Mouse (Mus musculus) limb, embryonic 14.5 days (tissue): Measurements from ENCODE around the gene Cdk5rap2. TPM values are rescaled to one million over a fixed set of nuclear protein-coding genes. Genes with fewer than 3 reads are reported as not detected.

Experiments
- ATAC-seq: fragments of 200-750 bp; cut with Nextera tagmentation; 2 replicates; pipeline ENCODE4 v1.8.0; 2017; ENCODE audit warnings: low read depth, moderate number of reproducible peaks, moderate TSS enrichment; ENCODE audit not compliant: low FRiP score
- DNase-seq: peaks from one replicate; pipeline ENCODE4 v3.0.0-alpha.2; 2015; ENCODE audit warnings: low spot score
- H3K27ac ChIP-seq: fragments of 300-500 bp; sonication (generic); replicated peaks from 2 replicates; pipeline ENCODE4 v1.5.1; 2014; ENCODE audit warnings: low read depth, mild to moderate bottlenecking, low read length, moderate library complexity, mixed read lengths
- H3K27me3 ChIP-seq: fragments of 300-500 bp; sonication (generic); 2 replicates; pipeline ENCODE4 v1.6.1; 2014; ENCODE audit warnings: low read length, mixed read lengths; ENCODE audit not compliant: control insufficient read depth, insufficient read depth
- H3K36me3 ChIP-seq: fragments of 300-500 bp; sonication (generic); 2 replicates; pipeline ENCODE4 v1.6.1; 2014; ENCODE audit warnings: mild to moderate bottlenecking, low read length, moderate library complexity, mixed read lengths; ENCODE audit not compliant: control insufficient read depth, insufficient read depth
- H3K4me1 ChIP-seq: fragments of 300-500 bp; sonication (generic); 2 replicates; pipeline ENCODE4 v1.6.1; 2014; ENCODE audit warnings: antibody characterized with exemption, low read length, mixed read lengths; ENCODE audit not compliant: control insufficient read depth, insufficient read depth
- H3K4me2 ChIP-seq: fragments of 300-500 bp; sonication (generic); replicated peaks from 2 replicates; pipeline ENCODE4 v1.6.1; 2014; ENCODE audit warnings: low read depth, mild to moderate bottlenecking, low read length, moderate library complexity; ENCODE audit not compliant: severe bottlenecking
- H3K4me3 ChIP-seq: fragments of 300-500 bp; sonication (generic); replicated peaks from 2 replicates; pipeline ENCODE4 v1.5.1; 2014; ENCODE audit warnings: low read length
- H3K9ac ChIP-seq: fragments of 300-500 bp; sonication (generic); 2 replicates; pipeline ENCODE4 v1.6.1; 2014; ENCODE audit warnings: mild to moderate bottlenecking, low read depth, low read length, moderate library complexity; ENCODE audit not compliant: severe bottlenecking
- H3K9me3 ChIP-seq: fragments of 300-500 bp; sonication (generic); 2 replicates; pipeline ENCODE4 v1.6.1; 2016; ENCODE audit warnings: low read length; ENCODE audit not compliant: control insufficient read depth
- POLR2A ChIP-seq: fragments of 200-500 bp; IDR thresholded peaks from 2 replicates; pipeline ENCODE4 v1.8.0; 2012; ENCODE audit warnings: inconsistent platforms, mild to moderate bottlenecking, moderate library complexity, borderline replicate concordance; ENCODE audit not compliant: insufficient read depth, insufficient read length; ENCODE audit errors: extremely low read depth
- WGBS: fragments of 180-500 bp; shearing (Covaris S2); extraction: QIAGEN DNeasy Blood & Tissue Kit; methylation state at CpG from one replicate; pipeline ENCODE4 v1.1.7; 2014; 5-methylcytosine and 5-hydroxymethylcytosine counted together
- polyA plus RNA-seq, 2 experiments: library from polyadenylated mRNA; depleted of rRNA in 1 of 2; stranded (reverse) in 1 of 2; unstranded in 1 of 2; fragments of >200 nt; fragmentation: Nextera tagmentation in 1 of 2; extraction: Ambion mirVana in 1 of 2; gene quantifications; 2 replicates each; pipeline versions ENCODE4 v1.2.1 to v1.2.3; 2012 to 2014

Cdk5rap2 gene
- polyA plus RNA-seq, 2 experiments, result 18.7 to 19.2 TPM

- no peak overlapping the region for H3K9ac ChIP-seq
- H3K27ac ChIP-seq, result no peak overlapping the region
- no peak overlapping the region for H3K4me3 ChIP-seq
- H3K4me2 ChIP-seq, result no peak overlapping the region
- H3K4me1 ChIP-seq, result peaks cover 6% of the 10 kb centered on the region
- WGBS, result 79% methylated on average over 1 of the region's 1 CpGs
- no peaks in the 10 kb centered on the region for H3K9me3 ChIP-seq
- no peaks in the 10 kb centered on the region for H3K27me3 ChIP-seq
- no peak for DNase-seq
- no peak for TF ChIP-seq POLR2A
- peaks cover 41% of the 10 kb centered on the region for H3K36me3 ChIP-seq
- no peak for ATAC-seq
Observed at GRCm38 (mm10) chr4:70221370-70221769, 188.9 kb downstream of the Cdk5rap2 start.

GRCm38 (mm10) chr4:70220277-70221180 lies 189.7 kb downstream of the Cdk5rap2 start:
- H3K36me3 ChIP-seq, result peaks cover 35% of the 10 kb centered on the region
- ATAC-seq (peak; percentile 80), DNase-seq (peak; percentile 78)
- H3K4me1 ChIP-seq, result peaks cover 6% of the 10 kb centered on the region
- no peak overlapping the region for H3K4me2 ChIP-seq
- H3K9me3 ChIP-seq, result no peaks in the 10 kb centered on the region
- H3K4me3 ChIP-seq, result no peak overlapping the region
- WGBS, result 51% methylated on average over 10 of the region's 10 CpGs
- TF ChIP-seq POLR2A, result no peak
- H3K27ac ChIP-seq, result no peak overlapping the region; the same call in 1 of the 2 replicates
- no peaks in the 10 kb centered on the region for H3K27me3 ChIP-seq
- H3K9ac ChIP-seq, result no peak overlapping the region

- Histone ChIP-seq H3K4me2 (no peak overlapping the region), H3K36me3 (peaks cover 34% of the 10 kb centered on the region), H3K27ac (no peak overlapping the region), H3K4me3 (no peak overlapping the region), H3K9ac (no peak overlapping the region), H3K4me1 (peaks cover 6% of the 10 kb centered on the region), H3K9me3 (no peaks in the 10 kb centered on the region), H3K27me3 (no peaks in the 10 kb centered on the region)
- ATAC-seq (no peak), DNase-seq (no peak)
- no peak for TF ChIP-seq POLR2A
- 73% methylated on average over 4 of the region's 4 CpGs for WGBS
Observed at GRCm38 (mm10) chr4:70219776-70220175, 190.5 kb downstream of the Cdk5rap2 start.

- Histone ChIP-seq H3K27me3 (no peaks in the 10 kb centered on the region), H3K36me3 (no peaks in the 10 kb centered on the region), H3K4me3 (no peak overlapping the region), H3K27ac (no peak overlapping the region), H3K9me3 (no peaks in the 10 kb centered on the region), H3K4me1 (no peaks in the 10 kb centered on the region), H3K9ac (no peak overlapping the region), H3K4me2 (no peak overlapping the region)
- ATAC-seq (no peak), DNase-seq (no peak)
- no peak for TF ChIP-seq POLR2A
- WGBS, result 91% methylated on average over 2 of the region's 2 CpGs
Observed at GRCm38 (mm10) chr4:70185971-70186370, 224.3 kb downstream of the Cdk5rap2 start.

Other genes with a start within 250 kb of the Cdk5rap2 start
- 9.2 and 11.8 TPM in 2 replicates for gene Megf9, start 124.6 kb upstream of the Cdk5rap2 start, polyA plus RNA-seq (2012; rRNA removed)
- gene Megf9, start 124.6 kb upstream of the Cdk5rap2 start, polyA plus RNA-seq (2014; fragmentation: Nextera tagmentation; extraction: Ambion mirVana), result 16.5 and 17.3 TPM in 2 replicates